Mouse (Mus musculus): Measurements from ENCODE around the gene Rbm47.

Gene Rbm47

DNA sequence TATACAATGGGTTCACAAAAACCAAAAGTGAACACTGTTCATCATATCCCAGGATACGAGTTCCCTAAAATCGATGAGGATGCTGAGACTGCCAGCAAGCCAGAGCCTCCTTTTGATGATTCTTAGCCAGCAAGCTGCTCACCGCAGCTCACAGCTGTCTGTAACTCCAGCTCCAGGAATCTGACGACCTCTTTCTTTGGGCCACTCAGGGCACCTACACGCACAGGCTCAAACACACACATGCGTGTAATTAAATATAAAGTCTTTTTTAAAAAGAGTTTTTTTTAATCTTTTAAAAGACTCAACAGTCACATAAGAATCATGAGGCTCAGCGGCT lies 103.8 kb downstream of the Rbm47 start:
- CTCF ChIA-PET = interaction anchor here (0.6 to 1.0 kb wide), 4 partner anchors 15 to 261 kb away, joined by 3 to 8 read pairs (median 4); no protein-coding TSS in a partner anchor

- CTCF ChIA-PET = interaction anchor here (0.7 to 1.0 kb wide), 2 partner anchors 16 to 19 kb away, joined by 3 to 8 read pairs; no protein-coding TSS in a partner anchor
Measured at GRCm38 (mm10) chr5:66068068-66068920, 104.6 kb downstream of the Rbm47 start.

GRCm38 (mm10) chr5:66067219-66067618 lies 105.7 kb downstream of the Rbm47 start:
- CTCF ChIA-PET = no interaction called here

- CTCF ChIA-PET = interaction anchor here (0.6 kb wide), 1 partner anchor 70 kb away, joined by 4 read pairs; no protein-coding TSS in a partner anchor
Measured at GRCm38 (mm10) chr5:66062930-66063220, 110.0 kb downstream of the Rbm47 start.

- CTCF ChIA-PET = interaction anchor here (0.6 to 0.7 kb wide), 3 partner anchors 17 to 106 kb away, joined by 3 to 4 read pairs (median 3); no protein-coding TSS in a partner anchor
Measured at GRCm38 (mm10) chr5:66062046-66062929, 110.6 kb downstream of the Rbm47 start.

- CTCF ChIA-PET = interaction anchor here (0.7 kb wide), 1 partner anchor 18 kb away, joined by 3 read pairs; no protein-coding TSS in a partner anchor
Measured at GRCm38 (mm10) chr5:66061667-66062045, 111.3 kb downstream of the Rbm47 start.

- CTCF ChIA-PET = no interaction called here
Measured at GRCm38 (mm10) chr5:66058844-66059243, 114.1 kb downstream of the Rbm47 start.

- CTCF ChIA-PET = no interaction called here
Measured at GRCm38 (mm10) chr5:66056680-66057079, 116.2 kb downstream of the Rbm47 start.

GRCm38 (mm10) chr5:66054394-66054793 lies 118.5 kb downstream of the Rbm47 start:
- CTCF ChIA-PET = no interaction called here

- CTCF ChIA-PET = no interaction called here
Measured at GRCm38 (mm10) chr5:66052777-66053548, 120.0 kb downstream of the Rbm47 start.

DNA sequence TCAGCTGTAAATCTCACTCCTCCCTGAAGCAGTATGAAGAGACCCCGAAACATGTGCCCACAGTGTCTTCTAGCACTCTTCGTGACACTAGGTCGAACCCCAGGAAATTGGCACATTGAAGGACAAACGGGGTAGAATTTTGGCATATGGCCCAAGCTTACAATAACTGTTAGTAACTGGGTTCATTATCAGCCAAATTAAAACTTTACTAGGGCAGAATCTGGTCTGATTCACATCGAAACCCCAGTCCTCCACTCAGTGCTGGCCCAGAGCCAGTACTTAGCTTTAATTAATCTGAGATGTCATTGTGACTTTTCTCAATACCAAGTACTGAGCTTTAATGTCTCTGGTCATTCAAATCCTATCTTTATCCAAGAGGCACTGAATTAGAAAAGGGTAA lies 122.1 kb downstream of the Rbm47 start:
- CTCF ChIA-PET = interaction anchor here (0.5 kb wide), 1 partner anchor 40 kb away, joined by 5 read pairs; no protein-coding TSS in a partner anchor

GRCm38 (mm10) chr5:66046356-66046755 lies 126.6 kb downstream of the Rbm47 start:
- CTCF ChIA-PET = no interaction called here

GRCm38 (mm10) chr5:66043897-66044296 lies 129.0 kb downstream of the Rbm47 start:
- CTCF ChIA-PET = no interaction called here

DNA sequence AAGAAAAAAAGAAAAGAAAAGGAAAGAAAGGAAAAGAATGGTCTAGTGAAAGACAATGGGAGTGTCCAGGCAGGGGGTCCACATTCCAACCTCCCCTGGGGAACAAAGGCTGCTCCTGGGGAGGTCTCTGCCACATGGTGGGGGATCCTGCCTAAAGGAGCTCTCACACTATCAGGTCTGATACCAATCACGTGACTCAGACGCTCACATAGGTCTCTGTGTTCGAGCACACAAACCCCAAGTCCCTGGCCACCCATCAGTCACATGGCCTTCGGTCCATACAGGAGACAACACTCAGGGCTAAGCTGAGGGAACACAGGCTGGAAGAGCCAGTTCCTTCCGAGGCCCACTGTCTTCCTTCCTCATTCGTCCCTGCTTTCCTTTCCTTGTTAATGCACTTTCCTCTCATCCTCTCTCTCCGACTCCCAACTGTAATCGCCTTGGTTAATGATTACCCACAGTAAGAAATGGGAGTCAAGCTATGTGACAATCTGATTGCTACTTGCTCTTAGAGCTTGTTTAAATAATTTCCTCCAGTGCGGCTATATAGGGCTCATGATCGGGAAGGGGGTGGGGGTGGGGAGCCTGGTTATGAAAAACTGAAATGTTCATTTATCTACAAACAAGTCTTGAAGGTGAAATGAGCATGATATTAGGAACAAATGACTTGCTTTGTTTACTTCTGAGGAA lies 130.1 kb downstream of the Rbm47 start:
- CTCF ChIA-PET = no interaction called here

- CTCF ChIA-PET = no interaction called here
Measured at GRCm38 (mm10) chr5:66040744-66041279, 132.1 kb downstream of the Rbm47 start.

- CTCF ChIA-PET = no interaction called here
Measured at GRCm38 (mm10) chr5:66039813-66040212, 133.1 kb downstream of the Rbm47 start.

GRCm38 (mm10) chr5:66037066-66037465 lies 135.9 kb downstream of the Rbm47 start:
- CTCF ChIA-PET = no interaction called here

- CTCF ChIA-PET = no interaction called here
Measured at GRCm38 (mm10) chr5:66036440-66037054, 136.4 kb downstream of the Rbm47 start.

- CTCF ChIA-PET = interaction anchor here (0.7 kb wide), 1 partner anchor 69 kb away, joined by 7 read pairs; no protein-coding TSS in a partner anchor
Measured at GRCm38 (mm10) chr5:66034375-66035195, 138.3 kb downstream of the Rbm47 start.

Measured in spleen, embryonic (tissue).